Mouse (Mus musculus): ENCODE measurements around the gene Fam83g. TPM values are rescaled to one million over a fixed set of nuclear protein-coding genes. Genes with fewer than 3 reads are reported as not detected.

Fam83g gene
- polyA plus RNA-seq, 1 experiment = not detected

GRCm38 (mm10) chr11:61656148-61656850, 27.6 kb upstream of the Fam83g start:
- Histone ChIP-seq H3K27ac (ENCODE audit: insufficient read depth, low read depth, low read length) (no peak overlapping the region), H3K4me3 (ENCODE audit: insufficient read depth, low read depth, low read length) (no peak overlapping the region), H3K4me1 (ENCODE audit: control insufficient read depth, insufficient read depth, low read length) (no peaks in the 10 kb centered on the region)
- no peak for TF ChIP-seq POLR2A (IDR thresholded peaks at IDR 0.05; ENCODE audit: insufficient read depth, low read depth, low read length)
- no peak for TF ChIP-seq CTCF (IDR thresholded peaks at IDR 0.05; ENCODE audit: insufficient read depth, low read depth, low read length)
- 86% methylated on average over 6 of the region's 6 CpGs for WGBS

GRCm38 (mm10) chr11:61657432-61657831, 26.5 kb upstream of the Fam83g start:
- Histone ChIP-seq H3K27ac (ENCODE audit: insufficient read depth, low read depth, low read length) (no peak overlapping the region), H3K4me1 (ENCODE audit: control insufficient read depth, insufficient read depth, low read length) (no peaks in the 10 kb centered on the region), H3K4me3 (ENCODE audit: insufficient read depth, low read depth, low read length) (no peak overlapping the region)
- TF ChIP-seq CTCF (IDR thresholded peaks at IDR 0.05; ENCODE audit: insufficient read depth, low read depth, low read length) (no peak), POLR2A (IDR thresholded peaks at IDR 0.05; ENCODE audit: insufficient read depth, low read depth, low read length) (no peak)
- WGBS = 81% methylated on average over 2 of the region's 2 CpGs

- no peaks in the 10 kb centered on the region for H3K4me1 ChIP-seq (ENCODE audit: control insufficient read depth, insufficient read depth, low read length)
- no peak overlapping the region for H3K4me3 ChIP-seq (ENCODE audit: insufficient read depth, low read depth, low read length)
- no peak overlapping the region for H3K27ac ChIP-seq (ENCODE audit: insufficient read depth, low read depth, low read length)
- no peak for TF ChIP-seq POLR2A (IDR thresholded peaks at IDR 0.05; ENCODE audit: insufficient read depth, low read depth, low read length)
- no peak for TF ChIP-seq CTCF (IDR thresholded peaks at IDR 0.05; ENCODE audit: insufficient read depth, low read depth, low read length)
- WGBS = 96% methylated on average over 3 of the region's 3 CpGs
Observed at GRCm38 (mm10) chr11:61658360-61658922, 25.4 kb upstream of the Fam83g start.

- H3K27ac ChIP-seq (ENCODE audit: insufficient read depth, low read depth, low read length) = no peak overlapping the region
Observed at GRCm38 (mm10) chr11:61659011-61659858, 24.7 kb upstream of the Fam83g start.

GRCm38 (mm10) chr11:61660001-61660400, 23.9 kb upstream of the Fam83g start:
- H3K4me1 ChIP-seq (ENCODE audit: control insufficient read depth, insufficient read depth, low read length) = peaks cover 3% of the 10 kb centered on the region; the same call in 1 of the 2 replicates
- WGBS = 93% methylated on average over 8 of the region's 8 CpGs
- no peak overlapping the region for H3K4me3 ChIP-seq (ENCODE audit: insufficient read depth, low read depth, low read length)
- no peak for TF ChIP-seq POLR2A (IDR thresholded peaks at IDR 0.05; ENCODE audit: insufficient read depth, low read depth, low read length)
- H3K27ac ChIP-seq (ENCODE audit: insufficient read depth, low read depth, low read length) = no peak overlapping the region

More at GRCm38 (mm10) chr11:61659011-61659858, 24.7 kb upstream of the Fam83g start:
- WGBS = 89% methylated on average over 4 of the region's 4 CpGs
- no peak overlapping the region for H3K4me3 ChIP-seq (ENCODE audit: insufficient read depth, low read depth, low read length)
- H3K4me1 ChIP-seq (ENCODE audit: control insufficient read depth, insufficient read depth, low read length) = no peaks in the 10 kb centered on the region; the same call in 1 of the 2 replicates
- no peak for TF ChIP-seq CTCF (IDR thresholded peaks at IDR 0.05; ENCODE audit: insufficient read depth, low read depth, low read length)
- TF ChIP-seq POLR2A (IDR thresholded peaks at IDR 0.05; ENCODE audit: insufficient read depth, low read depth, low read length) = no peak

GRCm38 (mm10) chr11:61660806-61661392, 23.0 kb upstream of the Fam83g start:
- H3K27ac ChIP-seq (ENCODE audit: insufficient read depth, low read depth, low read length) = no peak overlapping the region
- TF ChIP-seq CTCF (IDR thresholded peaks at IDR 0.05; ENCODE audit: insufficient read depth, low read depth, low read length) (no peak), POLR2A (IDR thresholded peaks at IDR 0.05; ENCODE audit: insufficient read depth, low read depth, low read length) (no peak)
- no peak overlapping the region for H3K4me3 ChIP-seq (ENCODE audit: insufficient read depth, low read depth, low read length)
- peaks cover 6% of the 10 kb centered on the region; the same call in 1 of the 2 replicates for H3K4me1 ChIP-seq (ENCODE audit: control insufficient read depth, insufficient read depth, low read length)
- WGBS = 83% methylated on average over 7 of the region's 7 CpGs

GRCm38 (mm10) chr11:61662189-61662588, 21.7 kb upstream of the Fam83g start:
- no peak overlapping the region for H3K4me3 ChIP-seq (ENCODE audit: insufficient read depth, low read depth, low read length)
- H3K4me1 ChIP-seq (ENCODE audit: control insufficient read depth, insufficient read depth, low read length) = peaks cover 7% of the 10 kb centered on the region; the same call in 1 of the 2 replicates
- 95% methylated on average over 5 of the region's 5 CpGs for WGBS
- H3K27ac ChIP-seq (ENCODE audit: insufficient read depth, low read depth, low read length) = no peak overlapping the region
- TF ChIP-seq CTCF (IDR thresholded peaks at IDR 0.05; ENCODE audit: insufficient read depth, low read depth, low read length) (no peak), POLR2A (IDR thresholded peaks at IDR 0.05; ENCODE audit: insufficient read depth, low read depth, low read length) (no peak)

- Histone ChIP-seq H3K4me3 (ENCODE audit: insufficient read depth, low read depth, low read length) (no peak overlapping the region), H3K27ac (ENCODE audit: insufficient read depth, low read depth, low read length) (no peak overlapping the region), H3K4me1 (ENCODE audit: control insufficient read depth, insufficient read depth, low read length) (peaks cover 7% of the 10 kb centered on the region; the same call in 1 of the 2 replicates)
- 92% methylated on average over 4 of the region's 4 CpGs for WGBS
- no peak for TF ChIP-seq POLR2A (IDR thresholded peaks at IDR 0.05; ENCODE audit: insufficient read depth, low read depth, low read length)
- TF ChIP-seq CTCF (IDR thresholded peaks at IDR 0.05; ENCODE audit: insufficient read depth, low read depth, low read length) = no peak
Observed at GRCm38 (mm10) chr11:61665401-61665800, 18.5 kb upstream of the Fam83g start.
